In the genomic region with DNA sequence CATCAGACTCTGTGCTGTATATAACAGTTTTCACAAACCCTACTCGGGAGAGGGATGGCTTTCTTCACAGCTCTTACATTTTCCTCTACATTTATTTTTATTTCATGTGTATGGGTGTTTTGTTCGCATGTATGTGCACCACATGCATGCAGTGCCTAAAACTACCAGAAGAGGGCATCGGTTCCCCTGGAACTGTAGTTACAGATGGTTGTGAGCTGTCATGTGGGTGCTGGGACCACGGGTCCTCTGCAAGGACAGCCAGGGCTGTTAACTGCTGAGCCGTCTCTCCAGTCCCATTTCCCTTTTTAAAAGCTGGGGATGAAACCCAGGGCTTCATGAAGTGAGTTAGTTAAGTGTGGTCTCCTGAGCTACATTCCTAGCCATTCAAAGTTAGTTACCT, we compare ENCODE assay signal across 19 mouse cellular contexts. TPM values are rescaled to one million over a fixed set of nuclear protein-coding genes. Genes with fewer than 3 reads are reported as not detected.
DNase-seq lines count a peak whose midpoint lies in the region; ATAC-seq and TF ChIP-seq lines count a peak whose summit lies in the region.
"Had no signal": no experiment of that assay in that cellular context is flagged by ENCODE, and none has a peak within 500 bp of the region (broad histone marks: within the 10 kb centered on the region; RNA-seq: fewer than 3 reads in every experiment).

No protein-coding gene starts in this region.

- H3K9ac ChIP-seq in intestine, postnatal 0 days (ENCODE audit: low read depth, low read length): no peak overlapping the region
- H3K9ac ChIP-seq in intestine, embryonic 15.5 days: no peak overlapping the region
- H3K9ac ChIP-seq: hindbrain, embryonic 13.5 days; midbrain, embryonic 15.5 days; stomach, embryonic 15.5 days had no signal

- no peak for ATAC-seq in intestine, postnatal 0 days
- ATAC-seq in intestine, embryonic 15.5 days: no peak
- ATAC-seq in erythroid progenitor cell, adult 5-6 weeks (replicated peaks; ENCODE audit: low FRiP score, poor library complexity, severe bottlenecking): no peak
- ATAC-seq: midbrain, embryonic 15.5 days had no signal

- H3K4me1 ChIP-seq in intestine, postnatal 0 days (replicated peaks; ENCODE audit: control insufficient read depth, insufficient read depth, low read length): no peaks in the 10 kb centered on the region
- no peaks in the 10 kb centered on the region for H3K4me1 ChIP-seq in intestine, embryonic 15.5 days (replicated peaks)
- H3K4me1 ChIP-seq in testis, adult 2 months (ENCODE audit: control insufficient read depth, insufficient read depth, low read length): peaks cover 2% of the 10 kb centered on the region
- H3K4me1 ChIP-seq: midbrain, embryonic 15.5 days; stomach, embryonic 15.5 days had no signal

- H3K9me3 ChIP-seq in intestine, postnatal 0 days (ENCODE audit: control insufficient read depth): no peaks in the 10 kb centered on the region
- H3K9me3 ChIP-seq in intestine, embryonic 15.5 days: no peaks in the 10 kb centered on the region
- H3K9me3 ChIP-seq: midbrain, embryonic 15.5 days; stomach, embryonic 15.5 days had no signal

- TF ChIP-seq CTCF in intestine, postnatal 0 days (IDR thresholded peaks at IDR 0.05; ENCODE audit: low read depth): peak; percentile 36
- peak; percentile 46; the same call in 1 of the 2 replicates for TF ChIP-seq CTCF in testis, adult 2 months (IDR thresholded peaks at IDR 0.05; ENCODE audit: control insufficient read depth, insufficient read depth, insufficient replicate concordance, low read depth, low read length)

- no peak for DNase-seq in testis, postnatal 14 days (ENCODE audit: low spot score)
- DNase-seq in NIH3T3 (ENCODE audit: low read depth): peak; percentile 11
- no peak for DNase-seq in frontal cortex, postnatal 25 days (ENCODE audit: low spot score in 2 of 2)
- DNase-seq: adrenal gland, postnatal 36 days; gastrocnemius, postnatal 10 days; kidney, adult 18-20 months; kidney, postnatal 4 days; right cerebral cortex, adult 18-20 months; spleen, adult 18-20 months had no signal

- no peaks in the 10 kb centered on the region for H3K36me3 ChIP-seq in intestine, postnatal 0 days (ENCODE audit: control insufficient read depth, insufficient read depth)
- H3K36me3 ChIP-seq in intestine, embryonic 15.5 days: 0 out of 2 replicates have a peak, but pooled peaks cover 2% of the 10 kb centered on the region
- H3K36me3 ChIP-seq in testis, adult 2 months (ENCODE audit: control insufficient read depth, insufficient read depth, low read length): no peaks in the 10 kb centered on the region
- H3K36me3 ChIP-seq: midbrain, embryonic 15.5 days had no signal

- no peak overlapping the region for H3K4me3 ChIP-seq in intestine, postnatal 0 days (ENCODE audit: low read depth, low read length)
- H3K4me3 ChIP-seq in intestine, embryonic 15.5 days (replicated peaks): no peak overlapping the region
- no peak overlapping the region for H3K4me3 ChIP-seq in testis, adult 2 months (ENCODE audit: control insufficient read depth, low read depth, low read length)
- H3K4me3 ChIP-seq: erythroblast, embryonic 14.5 days; hindbrain, embryonic 13.5 days; megakaryocyte, embryonic 14.5 days; midbrain, embryonic 15.5 days; stomach, embryonic 15.5 days had no signal

- no peaks in the 10 kb centered on the region for H3K27me3 ChIP-seq in intestine, postnatal 0 days (replicated peaks; ENCODE audit: control insufficient read depth, insufficient read depth, low read length)
- no peaks in the 10 kb centered on the region for H3K27me3 ChIP-seq in intestine, embryonic 15.5 days (replicated peaks)
- no peaks in the 10 kb centered on the region for H3K27me3 ChIP-seq in testis, adult 2 months (ENCODE audit: control insufficient read depth, insufficient read depth, low read length)
- H3K27me3 ChIP-seq: hindbrain, embryonic 13.5 days; midbrain, embryonic 15.5 days; stomach, embryonic 15.5 days had no signal

- TF ChIP-seq POLR2A in testis, adult 2 months (IDR thresholded peaks at IDR 0.05; ENCODE audit: control insufficient read depth, low read depth, low read length): no peak

- 90% methylated on average over 5 of the region's 5 CpGs for WGBS in intestine, postnatal 0 days
- 91% methylated on average over 5 of the region's 5 CpGs for WGBS in intestine, embryonic 15.5 days

- no peak overlapping the region for H3K4me2 ChIP-seq in intestine, postnatal 0 days (replicated peaks; ENCODE audit: low read depth)
- H3K4me2 ChIP-seq in intestine, embryonic 15.5 days (replicated peaks): no peak overlapping the region
- H3K4me2 ChIP-seq: hindbrain, embryonic 13.5 days; midbrain, embryonic 15.5 days; stomach, embryonic 15.5 days had no signal

- H3K27ac ChIP-seq in intestine, postnatal 0 days (ENCODE audit: low read depth, low read length): no peak overlapping the region
- H3K27ac ChIP-seq in intestine, embryonic 15.5 days: no peak overlapping the region
- H3K27ac ChIP-seq in testis, adult 2 months (ENCODE audit: control insufficient read depth, insufficient read depth, low read depth, low read length): no peak overlapping the region
- H3K27ac ChIP-seq: hindbrain, embryonic 13.5 days; midbrain, embryonic 15.5 days; stomach, embryonic 15.5 days had no signal

RNA-seq across cellular contexts. Expression of gene Rfxap, which starts 12.2 kb away (rescaled TPM):
- 28.8 and 30.8 TPM in 2 replicates for polyA plus RNA-seq in intestine, postnatal 0 days (2015; fragmentation: Nextera tagmentation; extraction: Ambion mirVana)
- polyA plus RNA-seq in intestine, embryonic 15.5 days (2015; fragmentation: Nextera tagmentation; extraction: Ambion mirVana): 30.0 and 33.9 TPM in 2 replicates
- 20.8 and 23.1 TPM in 2 replicates for polyA plus RNA-seq in testis, adult 2 months (2012; rRNA removed)
- 3.8 and 51.9 TPM in 2 replicates for total RNA-seq in erythroid progenitor cell, adult 5-6 weeks (2015; ENCODE audit: low replicate concordance)
- total RNA-seq in erythroid progenitor cell, adult 5-6 weeks (2017; ENCODE audit: low replicate concordance): 19.3 and 48.1 TPM in 2 replicates

RNA-seq across cellular contexts. Expression of gene Smad9, which starts 40.0 kb away (rescaled TPM):
- 0.70 and 0.93 TPM in 2 replicates for polyA plus RNA-seq in intestine, postnatal 0 days (2015; fragmentation: Nextera tagmentation; extraction: Ambion mirVana)
- 1.5 and 1.6 TPM in 2 replicates for polyA plus RNA-seq in intestine, embryonic 15.5 days (2015; fragmentation: Nextera tagmentation; extraction: Ambion mirVana)
- 0.47 and 0.61 TPM in 2 replicates for polyA plus RNA-seq in testis, adult 2 months (2012; rRNA removed)
- not detected in 2 replicates for total RNA-seq in erythroid progenitor cell, adult 5-6 weeks (2015; ENCODE audit: low replicate concordance)
- total RNA-seq in erythroid progenitor cell, adult 5-6 weeks (2017; ENCODE audit: low replicate concordance): not detected in 2 replicates
- total RNA-seq: common myeloid progenitor, adult 5-6 weeks had no signal
- polyA plus RNA-seq: erythroblast, embryonic 14.5 days had no signal
